Mouse (Mus musculus) lung, embryonic 15.5 days (tissue): ENCODE measurements around the gene Olfr524. TPM values are rescaled to one million over a fixed set of nuclear protein-coding genes. Genes with fewer than 3 reads are reported as not detected.
A peak's percentile ranks its signal among the peaks of the same experiment; 100 is the strongest.

ENCODE experiments used
- ATAC-seq: fragments of 200-750 bp; cut with Nextera tagmentation; 2 replicates; pipeline ENCODE4 v1.8.0; 2017; ENCODE audit warnings: moderate number of reproducible peaks, borderline replicate concordance; ENCODE audit not compliant: low FRiP score, low TSS enrichment; ENCODE audit errors: extremely low read depth
- H3K27ac ChIP-seq: fragments of 300-500 bp; sonication (generic); 2 replicates; pipeline ENCODE4 v1.5.1; 2015; ENCODE audit warnings: moderate library complexity, mild to moderate bottlenecking, inconsistent platforms
- H3K27me3 ChIP-seq: fragments of 300-500 bp; sonication (generic); 2 replicates; pipeline ENCODE4 v1.6.1; 2015; ENCODE audit warnings: inconsistent platforms
- H3K36me3 ChIP-seq: fragments of 300-500 bp; sonication (generic); 2 replicates; pipeline ENCODE4 v1.6.1; 2015; ENCODE audit warnings: inconsistent platforms
- H3K4me1 ChIP-seq: fragments of 300-500 bp; sonication (generic); 2 replicates; pipeline ENCODE4 v1.6.1; 2015; ENCODE audit warnings: inconsistent platforms
- H3K4me2 ChIP-seq: fragments of 300-500 bp; sonication (generic); 2 replicates; pipeline ENCODE4 v1.6.1; 2015; ENCODE audit warnings: inconsistent platforms, mild to moderate bottlenecking, moderate library complexity
- H3K4me3 ChIP-seq: fragments of 300-500 bp; sonication (generic); 2 replicates; pipeline ENCODE4 v1.5.1; 2015; ENCODE audit warnings: mild to moderate bottlenecking, inconsistent platforms
- H3K9ac ChIP-seq: fragments of 300-500 bp; sonication (generic); 2 replicates; pipeline ENCODE4 v1.6.1; 2015; ENCODE audit warnings: inconsistent platforms
- H3K9me3 ChIP-seq: fragments of 300-500 bp; sonication (generic); 2 replicates; pipeline ENCODE4 v1.6.1; 2016; ENCODE audit warnings: inconsistent platforms
- WGBS: fragments of 180-500 bp; shearing (Covaris S2); methylation state at CpG from one replicate; pipeline ENCODE4 v1.1.7; 2015; 5-methylcytosine and 5-hydroxymethylcytosine counted together
- polyA plus RNA-seq: library from polyadenylated mRNA; unstranded; fragments of >200 nt; fragmentation: Nextera tagmentation; extraction: Ambion mirVana; gene quantifications from 2 replicates; pipeline ENCODE4 v1.2.1, GENCODE M21; 2015

The Olfr524 gene
- polyA plus RNA-seq, 1 experiment from 2014 or later = 0.05 TPM

GRCm38 (mm10) chr7:140180692-140181091 is 25.1 kb downstream of the Olfr524 start:
- Histone ChIP-seq H3K9ac (no peak overlapping the region), H3K27me3 (no peaks in the 10 kb centered on the region), H3K4me1 (no peaks in the 10 kb centered on the region), H3K4me2 (no peak overlapping the region), H3K27ac (no peak overlapping the region), H3K9me3 (no peaks in the 10 kb centered on the region), H3K4me3 (no peak overlapping the region), H3K36me3 (no peaks in the 10 kb centered on the region)
- no peak for ATAC-seq
- 75% methylated on average over 2 of the region's 2 CpGs for WGBS

- Histone ChIP-seq H3K27me3 (no peaks in the 10 kb centered on the region), H3K36me3 (no peaks in the 10 kb centered on the region), H3K9ac (no peak overlapping the region), H3K9me3 (no peaks in the 10 kb centered on the region), H3K27ac (no peak overlapping the region), H3K4me2 (no peak overlapping the region), H3K4me1 (no peaks in the 10 kb centered on the region), H3K4me3 (no peak overlapping the region)
- no peak for ATAC-seq
- WGBS = 83% methylated on average over 2 of the region's 2 CpGs
These were observed 26.6 kb downstream of the Olfr524 start for GRCm38 (mm10) chr7:140179176-140179575.

- Histone ChIP-seq H3K9me3 (no peaks in the 10 kb centered on the region), H3K27me3 (no peaks in the 10 kb centered on the region), H3K4me3 (no peak within 1 kb of the TSS), H3K36me3 (no peaks in the 10 kb centered on the region), H3K4me2 (no peak within 1 kb of the TSS), H3K4me1 (no peaks in the 10 kb centered on the region), H3K27ac (no peak within 1 kb of the TSS), H3K9ac (no peak within 1 kb of the TSS)
- 50% methylated on average over 1 of the region's 1 CpGs for WGBS
- ATAC-seq = no peak
These were observed 32.8 kb downstream of the Olfr524 start, which contains the start of gene Olfr523 for GRCm38 (mm10) chr7:140172936-140173335. Gene Olfr523, plus strand, starts transcription at chr7:140173217.

- H3K4me3 ChIP-seq = no peak overlapping the region
- no peak overlapping the region for H3K9ac ChIP-seq
- H3K36me3 ChIP-seq = no peaks in the 10 kb centered on the region
- H3K4me1 ChIP-seq = no peaks in the 10 kb centered on the region
- no peak for ATAC-seq
- H3K27me3 ChIP-seq = no peaks in the 10 kb centered on the region
- no peak overlapping the region for H3K4me2 ChIP-seq
- 84% methylated on average over 3 of the region's 3 CpGs for WGBS
- no peaks in the 10 kb centered on the region for H3K9me3 ChIP-seq
- no peak overlapping the region for H3K27ac ChIP-seq
These were observed 34.9 kb downstream of the Olfr524 start for GRCm38 (mm10) chr7:140170863-140171262.

GRCm38 (mm10) chr7:140169386-140169785 is 36.4 kb downstream of the Olfr524 start:
- no peak for ATAC-seq
- Histone ChIP-seq H3K4me1 (no peaks in the 10 kb centered on the region), H3K4me3 (no peak overlapping the region), H3K27ac (no peak overlapping the region), H3K27me3 (no peaks in the 10 kb centered on the region), H3K9ac (no peak overlapping the region), H3K4me2 (no peak overlapping the region), H3K9me3 (no peaks in the 10 kb centered on the region), H3K36me3 (no peaks in the 10 kb centered on the region)
- 52% methylated on average over 4 of the region's 4 CpGs for WGBS

- no peak for ATAC-seq
These were observed 37.8 kb downstream of the Olfr524 start for GRCm38 (mm10) chr7:140167950-140168349.

GRCm38 (mm10) chr7:140164664-140165063 is 41.1 kb downstream of the Olfr524 start, which contains the start of gene Olfr522:
Gene Olfr522, minus strand, starts transcription at chr7:140164764.
- no peak for ATAC-seq
- H3K9ac ChIP-seq = no peak within 1 kb of the TSS
- H3K27me3 ChIP-seq = no peaks in the 10 kb centered on the region
- H3K36me3 ChIP-seq = no peaks in the 10 kb centered on the region
- 67% methylated on average over 7 of the region's 7 CpGs for WGBS
- H3K4me3 ChIP-seq = no peak within 1 kb of the TSS
- no peaks in the 10 kb centered on the region for H3K9me3 ChIP-seq
- H3K4me2 ChIP-seq = no peak within 1 kb of the TSS
- H3K27ac ChIP-seq = no peak within 1 kb of the TSS
- H3K4me1 ChIP-seq = no peaks in the 10 kb centered on the region

More at GRCm38 (mm10) chr7:140167950-140168349, 37.8 kb downstream of the Olfr524 start:
- Histone ChIP-seq H3K4me2 (no peak overlapping the region), H3K4me3 (no peak overlapping the region), H3K4me1 (no peaks in the 10 kb centered on the region), H3K27ac (no peak overlapping the region), H3K9ac (no peak overlapping the region), H3K9me3 (no peaks in the 10 kb centered on the region), H3K27me3 (no peaks in the 10 kb centered on the region), H3K36me3 (no peaks in the 10 kb centered on the region)
- WGBS = 67% methylated on average over 1 of the region's 1 CpGs

GRCm38 (mm10) chr7:140160363-140160762 is 45.4 kb downstream of the Olfr524 start:
- no peak overlapping the region for H3K9ac ChIP-seq
- no peak overlapping the region for H3K27ac ChIP-seq
- H3K4me3 ChIP-seq = no peak overlapping the region
- WGBS = 78% methylated on average over 3 of the region's 3 CpGs
- no peaks in the 10 kb centered on the region for H3K4me1 ChIP-seq
- no peaks in the 10 kb centered on the region for H3K36me3 ChIP-seq
- no peaks in the 10 kb centered on the region for H3K9me3 ChIP-seq
- no peak overlapping the region for H3K4me2 ChIP-seq
- no peak for ATAC-seq
- H3K27me3 ChIP-seq = peaks cover 6% of the 10 kb centered on the region

GRCm38 (mm10) chr7:140154218-140154927 is 51.4 kb downstream of the Olfr524 start, which contains the start of gene Sprn:
Gene Sprn, minus strand, starts transcription at chr7:140154877.
- 6% methylated on average over 28 of the region's 28 CpGs for WGBS
- Histone ChIP-seq H3K9me3 (no peaks in the 10 kb centered on the region), H3K27me3 (peaks cover 44% of the 10 kb centered on the region), H3K4me3 (0 out of 2 replicates have a peak within 1 kb of the TSS, but pooled peaks have one; percentile 16), H3K27ac (no peak within 1 kb of the TSS), H3K4me2 (peak within 1 kb of the TSS; percentile 42), H3K9ac (no peak within 1 kb of the TSS), H3K36me3 (no peaks in the 10 kb centered on the region), H3K4me1 (peaks cover 6% of the 10 kb centered on the region; the same call in 1 of the 2 replicates)
- peak; percentile 25; the same call in 1 of the 2 replicates for ATAC-seq

- Histone ChIP-seq H3K9ac (no peak overlapping the region), H3K36me3 (no peaks in the 10 kb centered on the region), H3K27me3 (peaks cover 44% of the 10 kb centered on the region), H3K27ac (no peak overlapping the region), H3K4me1 (peaks cover 6% of the 10 kb centered on the region; the same call in 1 of the 2 replicates), H3K4me2 (peak overlapping the region; percentile 42; the same call in 1 of the 2 replicates), H3K9me3 (no peaks in the 10 kb centered on the region), H3K4me3 (no peak overlapping the region)
- no peak for ATAC-seq
- WGBS = 42% methylated on average over 4 of the region's 4 CpGs
These were observed 51.9 kb downstream of the Olfr524 start for GRCm38 (mm10) chr7:140153829-140154217.

GRCm38 (mm10) chr7:140153383-140153782 is 52.4 kb downstream of the Olfr524 start:
- peaks cover 44% of the 10 kb centered on the region for H3K27me3 ChIP-seq
- 3% methylated on average over 28 of the region's 28 CpGs for WGBS
- no peak overlapping the region for H3K27ac ChIP-seq
- H3K36me3 ChIP-seq = no peaks in the 10 kb centered on the region
- H3K4me2 ChIP-seq = peak overlapping the region; percentile 48
- peaks cover 6% of the 10 kb centered on the region; the same call in 1 of the 2 replicates for H3K4me1 ChIP-seq
- peak overlapping the region; percentile 21; the same call in 1 of the 2 replicates for H3K4me3 ChIP-seq
- H3K9ac ChIP-seq = no peak overlapping the region
- no peaks in the 10 kb centered on the region for H3K9me3 ChIP-seq
- ATAC-seq = peak; percentile 39; the same call in 1 of the 2 replicates
